In the genomic region with DNA sequence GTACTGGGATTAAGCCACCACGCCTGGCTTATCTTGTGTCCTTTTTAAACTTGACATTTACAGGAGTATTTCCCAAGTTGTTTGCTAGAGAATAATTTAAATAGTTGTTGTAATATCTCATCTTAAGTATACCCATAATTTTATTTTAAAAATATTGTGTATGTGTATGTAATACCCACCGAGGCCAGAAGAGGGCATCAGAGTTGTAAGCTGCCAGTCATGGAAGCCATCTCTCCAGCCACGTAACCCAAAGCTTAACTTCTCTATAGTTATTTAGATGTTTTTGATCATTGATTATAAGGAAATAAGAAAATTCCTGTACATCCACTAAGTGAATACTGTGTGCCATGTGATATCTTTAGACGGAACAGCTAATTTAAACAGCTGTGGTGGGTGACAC, we compare ENCODE assay signal across 11 mouse cellular contexts. TPM values are rescaled to one million over a fixed set of nuclear protein-coding genes. Genes with fewer than 3 reads are reported as not detected.
A peak's percentile ranks its signal among the peaks of the same experiment; 100 is the strongest.
DNase-seq lines count a peak whose midpoint lies in the region; ATAC-seq lines count a peak whose summit lies in the region.
"Had no signal": no experiment of that assay in that cellular context is flagged by ENCODE, and none has a peak within 500 bp of the region (broad histone marks: within the 10 kb centered on the region; RNA-seq: fewer than 3 reads in every experiment).

No protein-coding gene starts in this region.

- 68% methylated on average over 4 of the region's 4 CpGs for WGBS in hindbrain, embryonic 11.5 days
- WGBS in hindbrain, embryonic 12.5 days, result 74% methylated on average over 4 of the region's 4 CpGs
- WGBS in kidney, embryonic 15.5 days, result 73% methylated on average over 4 of the region's 4 CpGs

- no peak overlapping the region for H3K4me2 ChIP-seq in hindbrain, embryonic 11.5 days (replicated peaks; ENCODE audit: low read depth, low read length)
- H3K4me2 ChIP-seq in hindbrain, embryonic 12.5 days (replicated peaks), result no peak overlapping the region
- H3K4me2 ChIP-seq in kidney, embryonic 15.5 days, result no peak overlapping the region

- no peak overlapping the region for H3K27ac ChIP-seq in hindbrain, embryonic 11.5 days (ENCODE audit: low read depth, low read length)
- H3K27ac ChIP-seq in hindbrain, embryonic 12.5 days, result no peak overlapping the region
- H3K27ac ChIP-seq in kidney, embryonic 15.5 days, result no peak overlapping the region

- 0 out of 2 replicates have a peak, but pooled peaks cover 3% of the 10 kb centered on the region for H3K4me1 ChIP-seq in hindbrain, embryonic 11.5 days (replicated peaks; ENCODE audit: control insufficient read depth, insufficient read depth, low read length)
- peaks cover 7% of the 10 kb centered on the region for H3K4me1 ChIP-seq in hindbrain, embryonic 12.5 days
- peaks cover 3% of the 10 kb centered on the region for H3K4me1 ChIP-seq in kidney, embryonic 15.5 days
- H3K4me1 ChIP-seq: megakaryocyte, embryonic 14.5 days had no signal

- H3K27me3 ChIP-seq in hindbrain, embryonic 11.5 days (ENCODE audit: control insufficient read depth, insufficient read depth, low read length), result no peaks in the 10 kb centered on the region
- H3K27me3 ChIP-seq in hindbrain, embryonic 12.5 days, result no peaks in the 10 kb centered on the region
- no peaks in the 10 kb centered on the region for H3K27me3 ChIP-seq in kidney, embryonic 15.5 days

- no peak overlapping the region for H3K9ac ChIP-seq in hindbrain, embryonic 11.5 days (ENCODE audit: low read depth, low read length)
- no peak overlapping the region for H3K9ac ChIP-seq in hindbrain, embryonic 12.5 days
- H3K9ac ChIP-seq in kidney, embryonic 15.5 days, result no peak overlapping the region

- no peaks in the 10 kb centered on the region for H3K9me3 ChIP-seq in hindbrain, embryonic 11.5 days (ENCODE audit: control insufficient read depth, low read length)
- H3K9me3 ChIP-seq in hindbrain, embryonic 12.5 days (replicated peaks), result no peaks in the 10 kb centered on the region
- no peaks in the 10 kb centered on the region for H3K9me3 ChIP-seq in kidney, embryonic 15.5 days (replicated peaks)

- H3K36me3 ChIP-seq in hindbrain, embryonic 11.5 days (ENCODE audit: control insufficient read depth, insufficient read depth, low read length), result no peaks in the 10 kb centered on the region
- no peaks in the 10 kb centered on the region for H3K36me3 ChIP-seq in hindbrain, embryonic 12.5 days
- no peaks in the 10 kb centered on the region for H3K36me3 ChIP-seq in kidney, embryonic 15.5 days

- H3K4me3 ChIP-seq in hindbrain, embryonic 11.5 days (ENCODE audit: low read depth, low read length), result no peak overlapping the region
- no peak overlapping the region for H3K4me3 ChIP-seq in hindbrain, embryonic 12.5 days
- no peak overlapping the region for H3K4me3 ChIP-seq in kidney, embryonic 15.5 days (replicated peaks)
- H3K4me3 ChIP-seq: erythroblast, embryonic 14.5 days; megakaryocyte, embryonic 14.5 days had no signal

- no peak for ATAC-seq in hindbrain, embryonic 11.5 days (ENCODE audit: low FRiP score)
- ATAC-seq in hindbrain, embryonic 12.5 days (ENCODE audit: low FRiP score), result no peak
- ATAC-seq in kidney, embryonic 15.5 days (replicated peaks; ENCODE audit: low FRiP score), result no peak

- DNase-seq in hindbrain, embryonic 11.5 days (ENCODE audit: low spot score), result peak; percentile 39
- peak; percentile 50 for DNase-seq in thymus, postnatal 0 days (ENCODE audit: low spot score)
- no peak for DNase-seq in thymus, postnatal 36 days
- DNase-seq in c-Kit-positive CD71-positive TER-119-negative erythroid progenitor cells, embryonic 14.5 days (ENCODE audit: low read depth), result peak; percentile 22
- DNase-seq in Muller cell, postnatal 12 days (ENCODE audit: inconsistent ontology term), result no peak
- DNase-seq in right cerebral cortex, postnatal 10 days (ENCODE audit: low spot score in 2 of 2), result no peak
- DNase-seq: adrenal gland, postnatal 25 days had no signal

RNA-seq across cellular contexts. Expression of a gene that starts 51.2 kb away (rescaled TPM):
- 6.8 and 7.7 TPM in 2 replicates for polyA plus RNA-seq in hindbrain, embryonic 11.5 days (2014; fragmentation: Nextera tagmentation; extraction: Ambion mirVana)
- 9.1 and 9.5 TPM in 2 replicates for polyA plus RNA-seq in hindbrain, embryonic 12.5 days (2016; fragmentation: Nextera tagmentation; extraction: Ambion mirVana)
- polyA plus RNA-seq in thymus, postnatal 0 days (2015; fragmentation: Nextera tagmentation; extraction: Ambion mirVana), result 44.0 and 44.4 TPM in 2 replicates
- 9.3 and 10.1 TPM in 2 replicates for polyA plus RNA-seq in kidney, embryonic 15.5 days (2015; fragmentation: Nextera tagmentation; extraction: Ambion mirVana)

Comparison
In these comparisons a context has a peak if more than half of its experiments do, and no peak if none do; other contexts are left out.
1. DNase-seq: peak in hindbrain, embryonic 11.5 days (single experiment), thymus, postnatal 0 days (single experiment) and c-Kit-positive CD71-positive TER-119-negative erythroid progenitor cells, embryonic 14.5 days (single experiment); none in thymus, postnatal 36 days (0 of 2), Muller cell, postnatal 12 days (single experiment) and right cerebral cortex, postnatal 10 days (0 of 2).